Mouse (Mus musculus): ENCODE measurements around the gene Cldn4.

DNA sequence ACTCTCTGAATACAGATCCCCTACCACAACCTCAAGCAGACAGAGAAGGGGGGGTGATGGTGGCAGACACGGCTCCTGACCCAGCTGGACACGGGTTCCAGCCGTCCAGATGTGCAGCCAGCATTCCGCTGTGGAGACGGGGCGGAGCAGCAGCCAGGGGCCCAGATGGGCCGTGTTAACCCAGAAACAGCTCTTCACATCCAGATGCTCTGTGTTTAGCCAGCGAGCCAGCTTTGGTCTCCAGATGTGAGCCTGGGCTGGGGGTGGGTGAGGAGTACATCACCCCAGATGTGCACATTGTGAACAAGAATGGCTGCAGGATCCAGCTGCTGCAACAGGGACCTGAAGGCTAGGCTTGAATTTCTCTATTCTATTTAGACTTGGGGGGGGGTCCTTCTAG lies 51.4 kb downstream of the Cldn4 start:
- TF ChIP-seq GATA1 (IDR thresholded peaks at IDR 0.05; ENCODE audit: low read length) (no peak), TAL1 (IDR thresholded peaks at IDR 0.05; ENCODE audit: low read length) (no peak)

Measured in erythroblast, embryonic 14.5 days (primary cell).